Mouse (Mus musculus) CH12F3 (cell line): Measurements from ENCODE around the gene Cep85l.

ENCODE experiments used
- in situ Hi-C: fragments of 300-500 bp; cut with MboI; formaldehyde crosslinking; loops from 2 replicates; pipeline ENCODE4 v1.14.3; 2020; ENCODE audit warnings: low sequenced_read_pairs

The Cep85l gene

GRCm38 (mm10) chr10:53397846-53398539 is 18.2 kb upstream of the Cep85l start:
- in situ Hi-C loops, result no loop called here

GRCm38 (mm10) chr10:53394923-53395629 is 15.3 kb upstream of the Cep85l start:
- in situ Hi-C loops, result no loop called here

- in situ Hi-C loops, result no loop called here
These were observed 8.6 kb upstream of the Cep85l start for GRCm38 (mm10) chr10:53388227-53388920.

GRCm38 (mm10) chr10:53385438-53385837 is 5.7 kb upstream of the Cep85l start:
- in situ Hi-C loops, result no loop called here

GRCm38 (mm10) chr10:53384896-53385295 is 5.1 kb upstream of the Cep85l start:
- in situ Hi-C loops, result no loop called here

- in situ Hi-C loops, result no loop called here
These were observed 3.1 kb upstream of the Cep85l start for GRCm38 (mm10) chr10:53382696-53383365.

GRCm38 (mm10) chr10:53378981-53379708 is 602 bp downstream of the Cep85l start:
- in situ Hi-C loops, result no loop called here

GRCm38 (mm10) chr10:53378296-53378695 is 1.5 kb downstream of the Cep85l start:
- in situ Hi-C loops, result no loop called here

- in situ Hi-C loops, result no loop called here
These were observed 2.7 kb downstream of the Cep85l start for GRCm38 (mm10) chr10:53377096-53377495.

- in situ Hi-C loops, result no loop called here
These were observed 5.7 kb downstream of the Cep85l start for GRCm38 (mm10) chr10:53373885-53374578.

- in situ Hi-C loops, result no loop called here
These were observed 12.5 kb downstream of the Cep85l start for GRCm38 (mm10) chr10:53367265-53367664.

- in situ Hi-C loops, result no loop called here
These were observed 15.4 kb downstream of the Cep85l start for GRCm38 (mm10) chr10:53364311-53364710.

GRCm38 (mm10) chr10:53359016-53359415 is 20.7 kb downstream of the Cep85l start:
- in situ Hi-C loops, result no loop called here

GRCm38 (mm10) chr10:53353665-53354064 is 26.1 kb downstream of the Cep85l start:
- in situ Hi-C loops, result no loop called here

- in situ Hi-C loops, result loop anchor here (5.0 to 25.0 kb wide), 2 partner anchors 178 to 237 kb away; no protein-coding TSS in a partner anchor
These were observed 30.5 kb downstream of the Cep85l start for GRCm38 (mm10) chr10:53349254-53349653.

GRCm38 (mm10) chr10:53347787-53348755 is 31.7 kb downstream of the Cep85l start:
- in situ Hi-C loops, result loop anchor here (5.0 to 25.0 kb wide), 2 partner anchors 179 to 236 kb away; no protein-coding TSS in a partner anchor

- in situ Hi-C loops, result loop anchor here (5.0 to 25.0 kb wide), 2 partner anchors 180 to 235 kb away; no protein-coding TSS in a partner anchor
These were observed 32.8 kb downstream of the Cep85l start for GRCm38 (mm10) chr10:53346916-53347315.

GRCm38 (mm10) chr10:53346506-53346905 is 33.2 kb downstream of the Cep85l start:
- in situ Hi-C loops, result loop anchor here (5.0 to 25.0 kb wide), 2 partner anchors 181 to 234 kb away; no protein-coding TSS in a partner anchor
